Mouse (Mus musculus) CH12.LX (cell line): ENCODE results near the gene Gnb1. TPM values are rescaled to one million over a fixed set of nuclear protein-coding genes. Genes with fewer than 3 reads are reported as not detected.

ENCODE experiments used
- DNase-seq: peaks from one replicate; pipeline ENCODE4 v3.0.0-alpha.2; 2013; ENCODE audit errors: extremely low read depth
- H3K27ac ChIP-seq: 2 replicates; pipeline ENCODE4 v1.5.1; 2012; ENCODE audit warnings: low read depth, mild to moderate bottlenecking, control low read depth, moderate library complexity; ENCODE audit not compliant: insufficient read depth
- H3K27me3 ChIP-seq: replicated peaks from 2 replicates; pipeline ENCODE3; 2012; ENCODE audit warnings: inconsistent platforms
- H3K36me3 ChIP-seq, 2 experiments: replicated peaks in 1 of 2; 2 replicates each; pipeline versions ENCODE3 to v1.6.1; 2012; ENCODE audit warnings: inconsistent platforms in 1 of 2, low read length in 1 of 2, mild to moderate bottlenecking in 1 of 2, mixed read lengths in 1 of 2, moderate library complexity in 1 of 2; ENCODE audit not compliant: control insufficient read depth in 1 of 2, insufficient read depth in 1 of 2
- H3K4me1 ChIP-seq, 2 experiments: 2 replicates each; pipeline ENCODE4 v1.6.1; 2012; ENCODE audit warnings: inconsistent platforms in 1 of 2, moderate library complexity in 1 of 2; ENCODE audit not compliant: insufficient read depth in 2 of 2, control insufficient read depth in 1 of 2
- H3K4me2 ChIP-seq: 2 replicates; pipeline ENCODE4 v1.6.1; 2012; ENCODE audit warnings: low read depth, mild to moderate bottlenecking, control low read depth; ENCODE audit not compliant: poor library complexity, insufficient read depth, severe bottlenecking
- H3K4me3 ChIP-seq, 3 experiments: fragments of 150-350 bp in 1 of 3; sonication (generic) in 1 of 3; replicated peaks in 1 of 3; 2 replicates each; pipeline versions ENCODE3 to v1.5.1; 2011 to 2012; ENCODE audit warnings: low read depth in 2 of 3, low read length in 2 of 3, mild to moderate bottlenecking in 2 of 3, moderate library complexity in 2 of 3, control low read depth in 1 of 3, improper control_type of control experiment in 1 of 3, inconsistent platforms in 1 of 3, mixed read lengths in 1 of 3; ENCODE audit not compliant: poor library complexity in 1 of 3
- H3K79me2 ChIP-seq: replicated peaks from 2 replicates; pipeline ENCODE4 v1.6.1; 2012; ENCODE audit warnings: mild to moderate bottlenecking, moderate library complexity; ENCODE audit not compliant: control insufficient read depth, poor library complexity, insufficient read depth, severe bottlenecking; ENCODE audit errors: extremely low read depth
- H3K9ac ChIP-seq: 2 replicates; pipeline ENCODE4 v1.6.1; 2012; ENCODE audit warnings: low read depth, mild to moderate bottlenecking, control low read depth, moderate library complexity; ENCODE audit not compliant: insufficient read depth
- H3K9me3 ChIP-seq: replicated peaks from 2 replicates; pipeline ENCODE3; 2012; ENCODE audit warnings: low read length, inconsistent platforms, mixed read lengths
- BHLHE40 ChIP-seq: IDR thresholded peaks from 2 replicates; pipeline ENCODE4 v1.6.1; 2011; ENCODE audit warnings: mild to moderate bottlenecking, low read depth, low read length, improper control_type of control experiment
- CTCF ChIP-seq, 2 experiments: IDR thresholded peaks in 1 of 2; conservative IDR thresholded peaks in 1 of 2; 2 replicates each; pipeline ENCODE4 v1.5.1; 2011 to 2012; ENCODE audit warnings: low read depth in 2 of 2, low read length in 2 of 2, improper control_type of control experiment in 1 of 2, inconsistent platforms in 1 of 2, mild to moderate bottlenecking in 1 of 2, moderate library complexity in 1 of 2
- ELF1 ChIP-seq: IDR thresholded peaks from 2 replicates; pipeline ENCODE4 v1.6.1; 2014; ENCODE audit warnings: low read depth, mild to moderate bottlenecking, inconsistent platforms, low read length, improper control_type of control experiment
- ETS1 ChIP-seq: conservative IDR thresholded peaks from 2 replicates; pipeline ENCODE4 v1.6.1; 2012; ENCODE audit warnings: low read depth, mild to moderate bottlenecking, inconsistent platforms, low read length, improper control_type of control experiment, moderate library complexity
- IRF4 ChIP-seq: IDR thresholded peaks from 2 replicates; pipeline ENCODE4 v1.6.1; 2014; ENCODE audit warnings: low read depth, mild to moderate bottlenecking, inconsistent platforms, low read length, improper control_type of control experiment
- JUN ChIP-seq: IDR thresholded peaks from 2 replicates; pipeline ENCODE4 v1.6.1; 2011; ENCODE audit warnings: low read depth, mild to moderate bottlenecking, low read length, improper control_type of control experiment, moderate library complexity; ENCODE audit not compliant: insufficient read depth
- JUND ChIP-seq: conservative IDR thresholded peaks from 2 replicates; pipeline ENCODE4 v1.6.1; 2011; ENCODE audit warnings: low read depth, low read length, improper control_type of control experiment
- KAT2A ChIP-seq: IDR thresholded peaks from 2 replicates; pipeline ENCODE4 v1.6.1; 2012; ENCODE audit warnings: low read length, improper control_type of control experiment, inconsistent platforms; ENCODE audit not compliant: insufficient replicate concordance
- NRF1 ChIP-seq: IDR thresholded peaks from 2 replicates; pipeline ENCODE4 v1.6.1; 2014; ENCODE audit warnings: low read depth, mild to moderate bottlenecking, inconsistent platforms, low read length, improper control_type of control experiment, moderate library complexity
- POLR2A ChIP-seq: IDR thresholded peaks from 2 replicates; pipeline ENCODE4 v1.6.1; 2011; ENCODE audit warnings: low read depth, mild to moderate bottlenecking, improper control_type of control experiment, low read length
- POLR2AphosphoS2 ChIP-seq: IDR thresholded peaks from 2 replicates; pipeline ENCODE4 v1.6.1; 2011; ENCODE audit warnings: low read depth, low read length, improper control_type of control experiment
- RCOR1 ChIP-seq: conservative IDR thresholded peaks from 2 replicates; pipeline ENCODE4 v1.6.1; 2012; ENCODE audit warnings: low read depth, mild to moderate bottlenecking, inconsistent platforms, low read length, improper control_type of control experiment
- SMC3 ChIP-seq: IDR thresholded peaks from 2 replicates; pipeline ENCODE4 v1.6.1; 2011; ENCODE audit warnings: low read depth, low read length, improper control_type of control experiment
- TCF12 ChIP-seq: IDR thresholded peaks from 2 replicates; pipeline ENCODE4 v1.6.1; 2014; ENCODE audit warnings: low read depth, mild to moderate bottlenecking, inconsistent platforms, low read length, improper control_type of control experiment
- UBTF ChIP-seq: IDR thresholded peaks from 2 replicates; pipeline ENCODE4 v1.6.1; 2012; ENCODE audit warnings: low read depth, mild to moderate bottlenecking, inconsistent platforms, low read length, improper control_type of control experiment, moderate library complexity
- USF1 ChIP-seq: IDR thresholded peaks from 2 replicates; pipeline ENCODE4 v1.6.1; 2014; ENCODE audit warnings: low read depth, mild to moderate bottlenecking, inconsistent platforms, low read length, improper control_type of control experiment
- USF2 ChIP-seq: conservative IDR thresholded peaks from 2 replicates; pipeline ENCODE4 v1.6.1; 2011; ENCODE audit warnings: low read depth, low read length, improper control_type of control experiment
- ZKSCAN1 ChIP-seq: IDR thresholded peaks from 2 replicates; pipeline ENCODE4 v1.6.1; 2012; ENCODE audit warnings: low read depth, inconsistent platforms, low read length, improper control_type of control experiment, borderline replicate concordance
- ZMIZ1 ChIP-seq: IDR thresholded peaks from 2 replicates; pipeline ENCODE4 v1.6.1; 2012; ENCODE audit warnings: low read depth, mild to moderate bottlenecking, inconsistent platforms, low read length, improper control_type of control experiment
- dilution Hi-C: fragments of 300-500 bp; cut with MboI; formaldehyde crosslinking; loops from 2 replicates; pipeline ENCODE4 v1.14.3; 2020; ENCODE audit warnings: low sequenced_read_pairs; ENCODE audit not compliant: extremely low pct_unique_long_range_greater_than_20kb, extremely low pct_ligation_motif_present
- in situ Hi-C: fragments of 300-500 bp; cut with MboI; formaldehyde crosslinking; loops from 3 replicates; pipeline ENCODE4 v1.14.3; 2019; ENCODE audit warnings: low sequenced_read_pairs, low pct_ligation_motif_present, low pct_unique_long_range_greater_than_20kb, mixed read lengths
- polyA plus RNA-seq: library from polyadenylated mRNA; unstranded; fragments of >175 nt; gene quantifications from 2 replicates; pipeline ENCODE4 v1.2.1, GENCODE M21; 2012; ENCODE audit warnings: low read depth; ENCODE audit not compliant: insufficient read length
- total RNA-seq, 2 experiments: library from RNA; depleted of rRNA; stranded (reverse); fragments of 300-350 nt in 1 of 2; fragments of >200 nt in 1 of 2; gene quantifications; 2 replicates each; pipeline ENCODE4 v1.2.3; 2012 to 2014

Gene Gnb1
- total and polyA plus RNA-seq, 3 experiments, result 88.0 to 407 (median 134) TPM

GRCm38 (mm10) chr4:155525751-155526150 lies 34.6 kb downstream of the Gnb1 start:
- in situ Hi-C loops, result no loop called here
- Histone ChIP-seq H3K4me1 (peaks cover 0 to 9% of the 10 kb centered on the region in 2 experiments; a peak in 1 of 4 replicates), H3K27ac (no peak overlapping the region), H3K9me3 (no peaks in the 10 kb centered on the region), H3K36me3 (peaks cover 30 to 79% of the 10 kb centered on the region in 2 experiments), H3K9ac (no peak overlapping the region), H3K27me3 (no peaks in the 10 kb centered on the region), H3K4me2 (no peak overlapping the region), H3K79me2 (peaks cover 85% of the 10 kb centered on the region), H3K4me3 (no peak overlapping the region)
- DNase-seq, result no peak
- dilution Hi-C loops, result no loop called here
- TF ChIP-seq JUN (no peak), CTCF (conservative IDR thresholded peaks at IDR 0.05 in 1 of 2, IDR thresholded peaks at IDR 0.05 in 1 of 2; ENCODE audit: low read depth in 2 of 2, low read length in 2 of 2) (no peak), POLR2AphosphoS2 (no peak), POLR2A (no peak), ZMIZ1 (no peak), SMC3 (no peak), BHLHE40 (no peak), UBTF (no peak), NRF1 (no peak), USF2 (no peak), KAT2A (no peak), ZKSCAN1 (no peak), RCOR1 (no peak), IRF4 (no peak)

- in situ Hi-C loops (no loop called here), dilution Hi-C loops (no loop called here)
- no peak for DNase-seq
- Histone ChIP-seq H3K79me2 (peaks cover 76% of the 10 kb centered on the region), H3K4me1 (peaks cover 0 to 9% of the 10 kb centered on the region in 2 experiments; a peak in 1 of 4 replicates), H3K9me3 (no peaks in the 10 kb centered on the region), H3K4me3 (no peak overlapping the region), H3K36me3 (peaks cover 45 to 83% of the 10 kb centered on the region in 2 experiments), H3K4me2 (no peak overlapping the region), H3K9ac (no peak overlapping the region)
- TF ChIP-seq USF1, result no peak
- no peak for TF ChIP-seq TCF12
- TF ChIP-seq JUND, result no peak
- no peak for TF ChIP-seq ETS1
- no peak for TF ChIP-seq ELF1
- TF ChIP-seq, all 38 proteins: peak for 0
- Histone ChIP-seq H3K27ac (no peak overlapping the region), H3K27me3 (no peaks in the 10 kb centered on the region)
These were observed 38.1 kb downstream of the Gnb1 start for GRCm38 (mm10) chr4:155529294-155529693.
